Mouse (Mus musculus) thymus, adult 2 months (tissue): Measurements from ENCODE around the gene Stard7.
A peak's percentile ranks its signal among the peaks of the same experiment; 100 is the strongest.

Source experiments
- CTCF ChIP-seq: fragments of 200-500 bp; IDR thresholded peaks from 2 replicates; pipeline ENCODE4 v1.5.1; 2012; ENCODE audit warnings: mild to moderate bottlenecking, control low read depth, low read length, moderate library complexity, borderline replicate concordance; ENCODE audit not compliant: control insufficient read depth, poor library complexity, insufficient read depth; ENCODE audit errors: extremely low read depth
- POLR2A ChIP-seq: fragments of 200-500 bp; IDR thresholded peaks from 2 replicates; pipeline ENCODE4 v1.6.1; 2012; ENCODE audit warnings: mild to moderate bottlenecking, low read length, control low read depth, moderate library complexity; ENCODE audit not compliant: control insufficient read depth, poor library complexity, insufficient read depth; ENCODE audit errors: extremely low read depth

DNA sequence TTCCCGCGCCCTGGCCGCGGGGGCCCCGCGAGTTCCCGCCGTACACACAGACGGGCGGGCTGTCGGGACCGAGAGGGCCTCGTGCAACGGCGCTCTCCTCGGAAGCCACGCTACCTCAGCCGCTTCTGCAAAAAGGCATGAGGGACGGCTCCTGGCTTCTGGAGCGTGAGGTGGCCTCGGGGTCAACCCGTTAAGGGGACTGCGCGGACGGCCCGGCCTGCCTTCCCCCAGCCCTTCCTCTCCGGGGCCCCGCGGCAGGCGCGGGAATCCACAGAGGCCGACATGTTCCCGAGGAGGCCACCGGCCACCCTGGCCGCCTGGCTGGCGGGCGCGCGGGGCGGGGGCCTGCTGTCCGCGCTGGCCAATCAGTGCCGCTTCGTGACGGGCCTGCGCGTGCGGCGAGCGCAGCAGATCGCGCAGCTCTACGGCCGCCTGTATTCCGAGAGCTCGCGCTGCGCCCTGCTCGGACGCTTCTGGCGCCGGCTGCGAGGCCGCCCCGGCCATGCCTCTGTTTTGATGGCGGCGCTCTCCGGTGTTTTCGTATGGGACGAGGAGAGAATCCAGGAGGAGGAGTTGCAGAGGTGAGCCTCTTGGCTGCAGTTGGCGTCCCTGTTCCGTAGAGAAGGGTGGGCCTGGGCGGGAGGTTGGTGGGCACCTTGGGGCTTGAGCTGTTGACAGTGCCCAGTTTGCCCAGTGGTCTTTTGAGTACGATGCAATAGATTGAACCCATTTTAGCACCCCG lies 453 bp downstream of the Stard7 start:
- peak; percentile 34; the same call in 1 of the 2 replicates for TF ChIP-seq POLR2A
- TF ChIP-seq CTCF, result 0 out of 2 replicates have a peak, but pooled peaks have one; percentile 23
